Mouse (Mus musculus) lung, adult 2 months (tissue): ENCODE measurements at regions not wholly inside any gene's neighbourhood (a gene's known extent, or its start where the extent isn't known, plus 50 kb on each side); places are given as distances from the start of the nearest gene placed in this dataset.
A peak's percentile ranks its signal among the peaks of the same experiment; 100 is the strongest.

Source experiments
- DNase-seq: peaks from one replicate; pipeline ENCODE4 v3.0.0; 2022
- H3K4me1 ChIP-seq: fragments of 200-500 bp; 2 replicates; pipeline ENCODE4 v1.6.1; 2011; ENCODE audit warnings: low read length; ENCODE audit not compliant: control insufficient read depth, insufficient read depth
- H3K4me3 ChIP-seq: fragments of 200-500 bp; replicated peaks from 2 replicates; pipeline ENCODE3; 2011; ENCODE audit warnings: low read depth, mild to moderate bottlenecking, control low read depth, low read length; ENCODE audit errors: extremely low read depth
- CTCF ChIP-seq: fragments of 200-500 bp; IDR thresholded peaks from 2 replicates; pipeline ENCODE4 v1.5.1; 2011; ENCODE audit warnings: mild to moderate bottlenecking, low read length, control low read depth; ENCODE audit not compliant: insufficient read depth
- POLR2A ChIP-seq: fragments of 200-500 bp; IDR thresholded peaks from 2 replicates; pipeline ENCODE4 v1.6.1; 2011; ENCODE audit warnings: low read depth, mild to moderate bottlenecking, control low read depth, low read length, borderline replicate concordance; ENCODE audit errors: extremely low read depth
- WGBS: fragments of 180-500 bp; shearing (Covaris S2); methylation state at CpG from one replicate; pipeline ENCODE4 v1.1.7; 2018; 5-methylcytosine and 5-hydroxymethylcytosine counted together

GRCm38 (mm10) chr6:117060688-117061087, 107.6 kb upstream of the Cxcl12 start:
- Histone ChIP-seq H3K4me1 (no peaks in the 10 kb centered on the region), H3K4me3 (no peak overlapping the region)
- DNase-seq = no peak
- TF ChIP-seq POLR2A (no peak), CTCF (no peak)
- WGBS = 72% methylated on average over 3 of the region's 3 CpGs

- H3K4me1 ChIP-seq = no peaks in the 10 kb centered on the region
- H3K4me3 ChIP-seq = no peak overlapping the region
- no peak for DNase-seq
- WGBS = 64% methylated on average over 9 of the region's 9 CpGs
- TF ChIP-seq CTCF (no peak), POLR2A (no peak)
These were observed 100.6 kb upstream of the Cxcl12 start for GRCm38 (mm10) chr6:117067541-117068305.

- no peak for TF ChIP-seq POLR2A
- TF ChIP-seq CTCF = no peak
- Histone ChIP-seq H3K4me1 (no peaks in the 10 kb centered on the region), H3K4me3 (no peak overlapping the region)
- WGBS = 60% methylated on average over 6 of the region's 6 CpGs
- no peak for DNase-seq
These were observed 97.0 kb upstream of the Cxcl12 start for GRCm38 (mm10) chr6:117071311-117071710.

- Histone ChIP-seq H3K4me3 (no peak overlapping the region), H3K4me1 (no peaks in the 10 kb centered on the region)
- WGBS = 71% methylated on average over 8 of the region's 8 CpGs
- no peak for TF ChIP-seq CTCF
- no peak for TF ChIP-seq POLR2A
- DNase-seq = no peak
These were observed 96.5 kb upstream of the Cxcl12 start for GRCm38 (mm10) chr6:117071857-117072256.

- Histone ChIP-seq H3K4me3 (no peak overlapping the region), H3K4me1 (no peaks in the 10 kb centered on the region)
- WGBS = 62% methylated on average over 5 of the region's 5 CpGs
- no peak for DNase-seq
- TF ChIP-seq CTCF (no peak), POLR2A (no peak)
These were observed 88.8 kb upstream of the Cxcl12 start for GRCm38 (mm10) chr6:117079500-117079899.

- DNase-seq = no peak
- TF ChIP-seq POLR2A = no peak
- TF ChIP-seq CTCF = peak; percentile 25; the same call in 1 of the 2 replicates
These were observed 87.4 kb upstream of the Cxcl12 start for GRCm38 (mm10) chr6:117080973-117081372.

GRCm38 (mm10) chr6:117084211-117084610, 84.1 kb upstream of the Cxcl12 start:
- no peaks in the 10 kb centered on the region for H3K4me1 ChIP-seq
- no peak for DNase-seq
- TF ChIP-seq CTCF (no peak), POLR2A (no peak)
- no peak overlapping the region for H3K4me3 ChIP-seq
- 52% methylated on average over 6 of the region's 6 CpGs for WGBS

More at GRCm38 (mm10) chr6:117080973-117081372, 87.4 kb upstream of the Cxcl12 start:
- Histone ChIP-seq H3K4me1 (no peaks in the 10 kb centered on the region), H3K4me3 (no peak overlapping the region)
- WGBS = 40% methylated on average over 13 of the region's 13 CpGs

- H3K4me3 ChIP-seq = no peak overlapping the region
- WGBS = 66% methylated on average over 13 of the region's 13 CpGs
- DNase-seq = no peak
- TF ChIP-seq CTCF (no peak), POLR2A (no peak)
- no peaks in the 10 kb centered on the region for H3K4me1 ChIP-seq
These were observed 83.4 kb upstream of the Cxcl12 start for GRCm38 (mm10) chr6:117084833-117085500.

- TF ChIP-seq CTCF (no peak), POLR2A (no peak)
- H3K4me3 ChIP-seq = no peak overlapping the region
- DNase-seq = no peak
- 93% methylated on average over 6 of the region's 6 CpGs for WGBS
- H3K4me1 ChIP-seq = no peaks in the 10 kb centered on the region
These were observed 73.6 kb upstream of the Cxcl12 start for GRCm38 (mm10) chr6:117094742-117095141.

- TF ChIP-seq CTCF (no peak), POLR2A (no peak)
- Histone ChIP-seq H3K4me1 (no peaks in the 10 kb centered on the region), H3K4me3 (no peak overlapping the region)
- 55% methylated on average over 10 of the region's 10 CpGs for WGBS
- DNase-seq = no peak
These were observed 68.5 kb upstream of the Cxcl12 start for GRCm38 (mm10) chr6:117099871-117100270.

GRCm38 (mm10) chr6:117102693-117103092, 65.6 kb upstream of the Cxcl12 start:
- Histone ChIP-seq H3K4me3 (no peak overlapping the region), H3K4me1 (no peaks in the 10 kb centered on the region)
- DNase-seq = no peak
- WGBS = 65% methylated on average over 4 of the region's 4 CpGs
- TF ChIP-seq CTCF (no peak), POLR2A (no peak)
